Comparison of ENCODE assay signal across 29 mouse cellular contexts in the genomic region with DNA sequence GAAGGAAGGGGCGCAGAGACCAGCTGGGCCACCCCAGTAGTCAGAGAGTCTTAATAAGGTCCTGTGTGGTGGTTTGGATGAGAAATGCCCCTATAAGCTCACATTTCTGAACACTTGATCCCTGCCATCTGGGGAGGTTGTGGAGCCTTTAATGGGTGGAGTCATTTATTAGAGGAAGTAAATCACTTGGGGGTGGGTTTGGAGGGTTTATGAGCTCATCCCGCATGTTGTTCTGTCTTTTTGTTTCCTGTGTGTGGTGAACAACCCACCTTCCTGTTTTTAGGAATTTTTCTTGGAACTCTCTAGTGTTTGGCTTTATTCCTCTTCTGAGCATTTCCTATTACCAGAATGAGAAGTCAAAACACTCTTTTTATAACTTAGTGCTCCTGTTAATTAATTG. TPM values are rescaled to one million over a fixed set of nuclear protein-coding genes. Genes with fewer than 3 reads are reported as not detected.
DNase-seq lines count a peak whose midpoint lies in the region; ATAC-seq and TF ChIP-seq lines count a peak whose summit lies in the region.
"Had no signal": no experiment of that assay in that cellular context is flagged by ENCODE, and none has a peak within 500 bp of the region (broad histone marks: within the 10 kb centered on the region; RNA-seq: fewer than 3 reads in every experiment).

No protein-coding gene starts in this region.

- peaks cover 6% of the 10 kb centered on the region for H3K4me1 ChIP-seq in kidney, adult 2 months (ENCODE audit: control insufficient read depth, insufficient read depth, low read length)
- peaks cover 9% of the 10 kb centered on the region; the same call in 1 of the 2 replicates for H3K4me1 ChIP-seq in embryonic facial prominence, embryonic 10.5 days
- no peaks in the 10 kb centered on the region for H3K4me1 ChIP-seq in stomach, postnatal 0 days (replicated peaks; ENCODE audit: control insufficient read depth, insufficient read depth)
- H3K4me1 ChIP-seq: forebrain, embryonic 12.5 days; forebrain, embryonic 15.5 days; heart, embryonic 10.5 days had no signal

- WGBS in kidney, adult 2 months, result 74% methylated on average over 2 of the region's 2 CpGs
- WGBS in embryonic facial prominence, embryonic 10.5 days, result 84% methylated on average over 2 of the region's 2 CpGs
- WGBS in macrophage (ENCODE audit: missing documents), result 8% methylated on average over 1 of the region's 2 CpGs
- WGBS in stomach, postnatal 0 days, result 61% methylated on average over 2 of the region's 2 CpGs

- no peak overlapping the region for H3K27ac ChIP-seq in kidney, adult 2 months (ENCODE audit: insufficient read depth, low read depth, low read length)
- H3K27ac ChIP-seq in embryonic facial prominence, embryonic 10.5 days (replicated peaks), result peak overlapping the region; percentile 24; the same call in 1 of the 2 replicates
- H3K27ac ChIP-seq in macrophage, result peak overlapping the region; percentile 75
- no peak overlapping the region for H3K27ac ChIP-seq in stomach, postnatal 0 days (replicated peaks)
- H3K27ac ChIP-seq: embryonic facial prominence, embryonic 13.5 days; forebrain, embryonic 12.5 days; forebrain, embryonic 15.5 days; heart, adult 2 months; heart, embryonic 10.5 days; heart, embryonic 13.5 days; hindbrain, embryonic 14.5 days; hindbrain, postnatal 0 days had no signal

- no peak overlapping the region for H3K9ac ChIP-seq in stomach, postnatal 0 days (ENCODE audit: low read length)
- H3K9ac ChIP-seq: embryonic facial prominence, embryonic 13.5 days; forebrain, embryonic 12.5 days; forebrain, embryonic 15.5 days; heart, embryonic 13.5 days; hindbrain, embryonic 14.5 days had no signal

- no peaks in the 10 kb centered on the region for H3K27me3 ChIP-seq in kidney, adult 2 months (replicated peaks; ENCODE audit: control insufficient read depth, insufficient read depth, low read length)
- H3K27me3 ChIP-seq in embryonic facial prominence, embryonic 10.5 days (replicated peaks; ENCODE audit: low read depth, poor library complexity, severe bottlenecking), result no peaks in the 10 kb centered on the region
- H3K27me3 ChIP-seq in stomach, postnatal 0 days (ENCODE audit: control insufficient read depth, insufficient read depth, low read length), result no peaks in the 10 kb centered on the region
- H3K27me3 ChIP-seq: CH12.LX; embryonic facial prominence, embryonic 13.5 days; forebrain, embryonic 12.5 days; forebrain, embryonic 15.5 days had no signal

- peak; percentile 44 for DNase-seq in kidney, adult 2 months
- no peak for DNase-seq in kidney, postnatal 14 days
- peak; percentile 27 for DNase-seq in 416B (ENCODE audit: low read depth)
- no peak for DNase-seq in embryonic facial prominence, embryonic 10.5 days (ENCODE audit: low spot score)
- DNase-seq in stomach, postnatal 0 days (ENCODE audit: low spot score), result no peak
- DNase-seq in adrenal gland, adult 2 months, result no peak
- DNase-seq: adrenal gland, postnatal 10 days; adrenal gland, postnatal 36 days; B cell, adult 2 months; cerebellum, adult 11 months; cerebellum, adult 2 months; cerebellum, adult 9-11 months; cerebellum, postnatal 25 days; gastrocnemius, postnatal 25 days; heart, adult 2 months; heart, postnatal 14 days; heart, postnatal 4 days had no signal

- no peak for TF ChIP-seq POLR2A in kidney, adult 2 months (IDR thresholded peaks at IDR 0.05; ENCODE audit: low read depth, low read length)

- no peaks in the 10 kb centered on the region for H3K36me3 ChIP-seq in kidney, adult 2 months (ENCODE audit: control insufficient read depth, insufficient read depth, low read length)
- no peaks in the 10 kb centered on the region for H3K36me3 ChIP-seq in embryonic facial prominence, embryonic 10.5 days (replicated peaks)
- no peaks in the 10 kb centered on the region for H3K36me3 ChIP-seq in macrophage (ENCODE audit: inconsistent target)
- H3K36me3 ChIP-seq in stomach, postnatal 0 days (ENCODE audit: control insufficient read depth, insufficient read depth, low read length), result no peaks in the 10 kb centered on the region
- H3K36me3 ChIP-seq: embryonic facial prominence, embryonic 13.5 days; forebrain, embryonic 12.5 days; forebrain, embryonic 15.5 days; G1E; heart, embryonic 10.5 days; heart, embryonic 13.5 days had no signal

- no peak for TF ChIP-seq EP300 in stomach, postnatal 0 days (optimal IDR thresholded peaks at IDR 0.05)

- no peak overlapping the region for H3K4me2 ChIP-seq in stomach, postnatal 0 days (replicated peaks; ENCODE audit: low read depth)
- H3K4me2 ChIP-seq: embryonic facial prominence, embryonic 13.5 days; forebrain, embryonic 12.5 days; forebrain, embryonic 15.5 days; heart, embryonic 13.5 days; hindbrain, embryonic 14.5 days had no signal

- no peak overlapping the region for H3K4me3 ChIP-seq in kidney, adult 2 months (ENCODE audit: insufficient read depth, low read depth, low read length)
- H3K4me3 ChIP-seq in embryonic facial prominence, embryonic 10.5 days, result no peak overlapping the region
- no peak overlapping the region for H3K4me3 ChIP-seq in macrophage (ENCODE audit: inconsistent target)
- no peak overlapping the region for H3K4me3 ChIP-seq in stomach, postnatal 0 days (ENCODE audit: low read depth, low read length)
- H3K4me3 ChIP-seq: embryonic facial prominence, embryonic 13.5 days; erythroblast, embryonic 14.5 days; forebrain, embryonic 12.5 days; forebrain, embryonic 15.5 days; heart, adult 2 months; heart, embryonic 10.5 days; heart, embryonic 13.5 days had no signal

- no peak for TF ChIP-seq CTCF in kidney, adult 2 months (conservative IDR thresholded peaks at IDR 0.05; ENCODE audit: insufficient read depth, insufficient read length, low read depth, low read length)
- TF ChIP-seq CTCF in stomach, postnatal 0 days (IDR thresholded peaks at IDR 0.05; ENCODE audit: low read depth), result no peak

- no peak for ATAC-seq in stomach, postnatal 0 days (ENCODE audit: low FRiP score, low TSS enrichment)
- no peak for ATAC-seq in monocyte, adult 5-6 weeks (replicated peaks; ENCODE audit: insufficient number of reproducible peaks, low FRiP score, low TSS enrichment, poor library complexity, severe bottlenecking)
- ATAC-seq: forebrain, embryonic 15.5 days; hindbrain, postnatal 0 days had no signal

- H3K9me3 ChIP-seq in embryonic facial prominence, embryonic 10.5 days, result no peaks in the 10 kb centered on the region
- no peaks in the 10 kb centered on the region for H3K9me3 ChIP-seq in stomach, postnatal 0 days (ENCODE audit: control insufficient read depth, low read length)
- H3K9me3 ChIP-seq: embryonic facial prominence, embryonic 13.5 days; forebrain, embryonic 12.5 days; forebrain, embryonic 15.5 days; G1E; heart, embryonic 10.5 days; heart, embryonic 13.5 days had no signal

- H3K79me2 ChIP-seq in macrophage (ENCODE audit: inconsistent target), result no peaks in the 10 kb centered on the region

RNA-seq across cellular contexts. Expression of a gene that starts 19.8 kb away (rescaled TPM):
- 9.3 and 10.8 TPM in 2 replicates for polyA plus RNA-seq in kidney, adult 2 months (2012; rRNA removed)
- polyA plus RNA-seq in embryonic facial prominence, embryonic 10.5 days (2016; fragmentation: Nextera tagmentation; extraction: Ambion mirVana), result 3.1 and 4.1 TPM in 2 replicates
- not detected for total RNA-seq in macrophage (2018; cell fraction: chromatin; rRNA removed)
- 1 to 10 TPM in 19 of 26 experiments, under 1 TPM in 7; 0.49 to 3.8 (median 1.4) TPM for total RNA-seq in macrophage (2018; cell fraction: cytosol; rRNA removed)
- total RNA-seq in macrophage (2018; cell fraction: nucleus; rRNA removed), result under 1 TPM in 3 of 26 experiments, not detected in 23; 0.29 to 0.68 (median 0.46) TPM
- polyA plus RNA-seq in macrophage (2018), result 1.6 to 20.3 TPM (median 2.5 TPM) in 3 replicates
- 4.9 and 5.7 TPM in 2 replicates for polyA plus RNA-seq in stomach, postnatal 0 days (2015; fragmentation: Nextera tagmentation; extraction: Ambion mirVana)
- 1 to 10 TPM in 1 of 2 experiments, under 1 TPM in 1; 0.26 to 1.6 TPM for total RNA-seq in adrenal gland, adult 2 months (2021)
- 0.59 and 2.6 TPM in 2 replicates for polyA plus RNA-seq in adrenal gland, adult 2 months (2012; rRNA removed)
- 24.7 to 61.8 TPM (median 41.2 TPM) in 3 replicates for total RNA-seq in monocyte, adult 5-6 weeks (2017)
- total RNA-seq: heart, postnatal 14 days had no signal

Comparison
In these comparisons a context has a peak if more than half of its experiments do, and no peak if none do; other contexts are left out.
1. DNase-seq: peak in kidney, adult 2 months (single experiment) and 416B (single experiment); none in kidney, postnatal 14 days (single experiment), embryonic facial prominence, embryonic 10.5 days (single experiment), stomach, postnatal 0 days (single experiment) and adrenal gland, adult 2 months (single experiment).
2. H3K27ac ChIP-seq: peak in embryonic facial prominence, embryonic 10.5 days (single experiment) and macrophage (single experiment); none in kidney, adult 2 months (single experiment) and stomach, postnatal 0 days (single experiment).